Mouse (Mus musculus) ES-E14 (cell line): ENCODE results near the gene Slc3a1.

Experiments
- CHD2 ChIP-seq: IDR thresholded peaks from 2 replicates; pipeline ENCODE4 v1.6.1; 2014; ENCODE audit warnings: mild to moderate bottlenecking, low read depth, low read length, inconsistent platforms
- HCFC1 ChIP-seq: IDR thresholded peaks from 2 replicates; pipeline ENCODE4 v1.6.1; 2012; ENCODE audit warnings: low read length, inconsistent platforms, borderline replicate concordance; ENCODE audit not compliant: insufficient read depth
- MAFK ChIP-seq: IDR thresholded peaks from 2 replicates; pipeline ENCODE4 v1.6.1; 2014; ENCODE audit warnings: mild to moderate bottlenecking, low read depth, low read length, inconsistent platforms; ENCODE audit not compliant: insufficient read depth
- ZC3H11A ChIP-seq: IDR thresholded peaks from 2 replicates; pipeline ENCODE4 v1.6.1; 2012; ENCODE audit warnings: low read depth, mild to moderate bottlenecking, inconsistent platforms, low read length, borderline replicate concordance
- ZNF384 ChIP-seq: IDR thresholded peaks from 2 replicates; pipeline ENCODE4 v1.6.1; 2012; ENCODE audit warnings: low read depth, low read length, inconsistent platforms

DNA sequence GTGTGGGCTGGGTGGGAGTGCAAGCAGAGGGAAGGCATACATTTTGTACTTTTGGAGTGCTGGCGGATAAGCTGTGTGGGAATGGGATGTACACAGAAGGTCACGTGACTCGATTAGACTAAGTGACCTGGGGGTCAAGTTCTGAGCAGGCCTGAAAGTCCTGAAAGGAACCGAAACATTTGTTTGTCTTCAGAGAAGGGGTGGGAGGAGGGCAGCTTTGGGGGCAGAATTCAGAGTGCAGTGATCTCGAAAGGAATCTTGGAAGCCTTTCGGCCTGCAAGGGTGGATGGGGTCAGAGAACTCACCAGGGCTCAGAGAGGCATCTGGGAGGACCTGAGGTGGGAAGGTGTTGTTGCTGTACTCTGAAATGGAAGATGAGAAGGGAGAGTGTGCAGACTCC lies 14.2 kb downstream of the Slc3a1 start:
- TF ChIP-seq ZC3H11A, result no peak
- no peak for TF ChIP-seq CHD2
- TF ChIP-seq HCFC1, result no peak
- TF ChIP-seq MAFK, result no peak
- TF ChIP-seq ZNF384, result no peak
